Mouse (Mus musculus) regulatory T cell (primary cell): ENCODE results near the gene Akap13.
"Not testable (repeated sequence)": the region's sequence is repeated elsewhere in the genome, so short reads cannot be mapped to it uniquely, and the experiment has no call there.

Experiments used
- in situ Hi-C: fragments of 300-600 bp; cut with MboI, MseI; formaldehyde crosslinking; loops from one replicate; pipeline ENCODE4 v1.15.1; 2025; ENCODE audit warnings: high pct_unique_total_duplicates

Gene Akap13

DNA sequence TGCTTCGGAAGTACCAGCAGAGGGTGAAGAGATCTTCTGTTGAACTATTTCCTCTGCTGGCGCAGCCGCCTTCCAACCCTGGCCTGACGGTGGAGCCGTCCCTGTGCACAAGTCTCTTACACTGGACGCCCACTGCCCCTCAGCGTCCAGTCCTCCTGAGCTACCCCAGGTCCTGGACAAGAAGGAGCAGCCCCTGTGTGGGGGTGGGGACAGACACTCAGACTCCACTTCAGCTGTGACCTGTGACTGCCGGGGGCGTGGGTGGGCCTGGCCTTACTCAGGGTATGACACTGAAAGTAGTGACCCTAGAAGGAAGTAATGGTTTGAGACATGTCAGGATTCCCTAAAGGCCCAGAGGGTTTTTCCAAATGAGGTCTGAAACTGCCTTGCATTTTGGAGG lies 295.2 kb downstream of the Akap13 start:
- in situ Hi-C loops = no loop called here

DNA sequence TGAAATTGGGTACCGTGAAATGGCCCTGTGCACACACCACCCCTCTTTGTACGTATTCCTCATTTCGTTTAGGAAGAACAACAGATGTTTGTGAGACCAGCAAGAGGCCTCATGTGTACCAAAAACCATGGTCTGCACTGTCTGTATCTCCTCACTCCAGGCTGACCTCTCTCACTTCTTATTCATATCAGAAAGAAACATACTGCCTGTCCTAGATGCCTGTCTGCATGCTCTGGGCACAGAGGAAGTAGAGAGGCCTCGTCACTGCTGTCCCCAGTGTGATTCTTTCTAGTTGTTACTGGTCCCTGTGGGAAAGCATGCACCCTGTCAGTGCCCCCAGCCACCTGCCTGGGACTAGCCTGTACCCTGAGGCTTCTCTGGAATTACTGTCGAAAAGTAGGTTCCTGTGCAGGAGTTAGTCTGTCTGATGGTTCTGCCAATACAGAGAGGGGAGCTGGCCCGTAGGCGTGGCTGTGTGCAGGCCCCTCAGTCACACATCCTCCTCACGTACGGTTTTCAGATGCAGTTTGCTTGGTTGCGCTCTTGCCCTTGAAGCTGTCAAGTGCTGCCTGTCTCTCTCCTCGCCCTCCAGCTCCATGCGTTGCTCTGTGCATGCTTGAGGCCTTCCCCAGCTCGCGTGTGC lies 295.9 kb downstream of the Akap13 start:
- in situ Hi-C loops = no loop called here

DNA sequence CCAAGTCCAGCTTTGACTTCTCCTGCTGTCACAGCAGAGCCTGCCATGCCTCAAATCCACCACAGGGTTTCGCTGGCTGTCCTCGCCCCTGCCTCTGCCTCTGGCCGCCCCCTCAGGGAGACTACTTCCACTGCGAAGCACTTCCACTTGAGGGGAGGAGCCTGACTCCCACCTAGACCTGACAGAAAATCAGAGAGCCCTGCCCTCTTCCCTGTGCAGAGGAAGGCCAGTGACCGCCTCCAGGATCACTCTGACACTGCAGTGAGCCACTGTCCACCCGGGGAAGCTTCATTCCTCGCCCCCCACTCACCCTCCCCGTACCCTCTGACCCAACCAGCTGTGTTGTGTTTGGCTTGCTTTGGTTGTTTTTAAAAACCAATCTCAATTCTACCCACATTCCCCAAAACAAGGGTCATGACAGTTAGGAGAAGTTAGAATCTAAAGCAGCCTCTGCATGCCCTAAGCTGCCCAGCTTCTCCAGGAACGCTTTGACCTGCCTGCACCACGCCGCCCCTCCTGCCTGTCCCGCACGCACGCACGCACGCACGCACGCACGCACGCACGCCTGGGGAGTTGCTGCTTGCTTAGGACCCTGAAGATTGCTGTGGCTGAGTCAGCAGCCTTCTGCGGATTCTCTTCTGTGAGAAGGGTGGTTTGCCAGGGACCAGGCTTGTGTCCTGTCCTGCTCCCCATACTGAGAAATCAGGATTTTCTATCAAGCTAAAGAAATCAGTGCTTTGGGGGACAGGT lies 297.3 kb downstream of the Akap13 start:
- in situ Hi-C loops = no loop called here

DNA sequence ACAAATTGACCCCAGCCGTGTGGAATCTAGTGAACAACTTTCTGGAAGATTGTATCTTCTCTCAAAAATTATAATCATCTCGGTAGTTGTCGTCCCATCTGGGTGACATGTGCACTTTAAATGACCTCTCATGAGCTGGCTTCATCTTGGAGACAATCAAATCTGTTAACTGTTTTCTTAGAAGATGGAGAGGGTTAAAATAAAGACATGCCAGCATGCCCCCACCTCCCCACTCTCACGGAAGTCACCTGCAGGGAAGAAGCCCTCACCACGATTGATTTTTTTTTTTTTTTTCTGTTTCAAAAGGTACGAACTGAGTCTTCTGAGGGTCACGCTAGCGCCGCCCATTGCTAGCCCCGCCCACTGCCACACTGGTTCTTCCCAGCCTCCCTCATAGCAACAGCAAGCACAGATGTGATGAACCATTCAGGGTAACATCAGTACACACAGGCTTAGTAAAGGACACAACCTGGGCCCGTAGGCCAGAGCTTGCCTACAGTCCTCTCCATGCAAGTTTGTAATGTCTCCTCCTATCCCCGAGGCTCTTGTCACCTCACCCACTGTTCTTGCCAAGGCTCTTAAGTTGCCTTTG lies 298.0 kb downstream of the Akap13 start:
- in situ Hi-C loops = no loop called here

- in situ Hi-C loops = no loop called here
These were observed 299.5 kb downstream of the Akap13 start for GRCm38 (mm10) chr7:75754587-75755499.

- in situ Hi-C loops = no loop called here
These were observed 300.6 kb downstream of the Akap13 start for GRCm38 (mm10) chr7:75755861-75756449.

- in situ Hi-C loops = no loop called here
These were observed 304.7 kb downstream of the Akap13 start for GRCm38 (mm10) chr7:75759992-75760514.

- in situ Hi-C loops = not testable (repeated sequence)
These were observed 305.5 kb downstream of the Akap13 start for GRCm38 (mm10) chr7:75760661-75761319.

DNA sequence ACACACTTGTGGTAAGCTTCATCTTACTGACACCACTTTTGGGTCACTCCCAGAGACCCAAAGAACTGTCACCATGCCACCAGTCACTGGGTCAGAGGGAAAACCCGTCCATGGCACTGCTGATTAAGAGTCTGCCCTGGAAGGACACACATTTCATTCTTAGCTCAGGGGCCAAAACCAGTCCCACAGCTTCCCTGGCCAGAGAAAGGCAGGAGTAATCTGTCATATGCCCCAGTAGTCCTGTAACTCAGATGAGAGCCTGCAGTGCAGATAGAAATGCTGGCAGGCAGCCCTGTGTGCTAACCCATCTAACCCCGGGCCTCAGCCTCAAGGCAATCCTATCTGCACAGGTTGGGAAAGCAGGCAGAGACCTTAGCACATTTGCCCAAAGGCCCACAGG lies 306.9 kb downstream of the Akap13 start:
- in situ Hi-C loops = not testable (repeated sequence)

GRCm38 (mm10) chr7:75767080-75767769 lies 311.9 kb downstream of the Akap13 start:
- in situ Hi-C loops = loop anchor here (5.0 kb wide), 1 partner anchor 85 kb away; no protein-coding TSS in a partner anchor

DNA sequence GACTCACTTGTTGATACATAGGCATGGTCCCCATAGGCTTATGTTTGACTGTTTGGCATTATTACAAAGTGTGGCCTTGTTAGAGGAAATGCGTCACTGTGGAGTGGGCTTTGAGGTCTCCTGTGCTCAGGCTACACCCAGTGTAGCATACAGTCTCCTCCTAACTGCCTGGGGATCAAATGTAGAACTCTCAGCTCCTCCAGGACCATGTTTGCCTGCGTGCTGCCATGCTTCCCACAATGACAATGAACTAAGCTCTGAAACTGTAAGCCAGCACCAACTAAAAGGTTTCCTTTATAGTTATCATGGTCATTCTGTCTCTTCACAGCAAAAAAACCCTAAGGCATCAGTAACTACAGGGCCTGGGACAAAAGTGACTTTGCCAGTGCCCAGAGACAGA lies 312.8 kb downstream of the Akap13 start:
- in situ Hi-C loops = loop anchor here (5.0 kb wide), 1 partner anchor 84 kb away; no protein-coding TSS in a partner anchor

- in situ Hi-C loops = loop anchor here (5.0 to 10.0 kb wide), 2 partner anchors 82 to 195 kb away; no protein-coding TSS in a partner anchor
These were observed 314.6 kb downstream of the Akap13 start for GRCm38 (mm10) chr7:75769909-75770308.

GRCm38 (mm10) chr7:75774095-75775078 lies 319.1 kb downstream of the Akap13 start:
- in situ Hi-C loops = loop anchor here (10.0 kb wide), 1 partner anchor 200 kb away; no protein-coding TSS in a partner anchor

DNA sequence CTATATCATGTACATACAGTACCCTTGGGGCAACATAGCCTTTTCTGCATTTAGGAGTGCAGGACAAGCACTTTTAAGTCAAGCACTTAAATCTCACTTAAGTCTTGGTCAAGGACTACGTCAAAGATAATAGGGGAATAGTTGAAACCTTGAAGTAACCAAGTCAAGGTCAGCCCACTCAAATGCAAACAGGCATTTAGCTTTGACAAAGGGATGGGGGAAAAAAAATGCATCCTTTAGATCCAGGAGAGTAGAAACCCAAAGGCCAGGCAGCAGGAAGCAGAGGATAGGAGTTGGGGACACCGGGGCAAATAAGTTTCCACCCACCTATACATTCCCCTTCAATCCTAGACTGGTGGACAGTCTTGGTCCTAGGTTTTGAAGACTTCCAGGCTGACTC lies 322.7 kb downstream of the Akap13 start:
- in situ Hi-C loops = loop anchor here (10.0 kb wide), 1 partner anchor 203 kb away; no protein-coding TSS in a partner anchor

- in situ Hi-C loops = no loop called here
These were observed 325.5 kb downstream of the Akap13 start for GRCm38 (mm10) chr7:75780812-75781211.

DNA sequence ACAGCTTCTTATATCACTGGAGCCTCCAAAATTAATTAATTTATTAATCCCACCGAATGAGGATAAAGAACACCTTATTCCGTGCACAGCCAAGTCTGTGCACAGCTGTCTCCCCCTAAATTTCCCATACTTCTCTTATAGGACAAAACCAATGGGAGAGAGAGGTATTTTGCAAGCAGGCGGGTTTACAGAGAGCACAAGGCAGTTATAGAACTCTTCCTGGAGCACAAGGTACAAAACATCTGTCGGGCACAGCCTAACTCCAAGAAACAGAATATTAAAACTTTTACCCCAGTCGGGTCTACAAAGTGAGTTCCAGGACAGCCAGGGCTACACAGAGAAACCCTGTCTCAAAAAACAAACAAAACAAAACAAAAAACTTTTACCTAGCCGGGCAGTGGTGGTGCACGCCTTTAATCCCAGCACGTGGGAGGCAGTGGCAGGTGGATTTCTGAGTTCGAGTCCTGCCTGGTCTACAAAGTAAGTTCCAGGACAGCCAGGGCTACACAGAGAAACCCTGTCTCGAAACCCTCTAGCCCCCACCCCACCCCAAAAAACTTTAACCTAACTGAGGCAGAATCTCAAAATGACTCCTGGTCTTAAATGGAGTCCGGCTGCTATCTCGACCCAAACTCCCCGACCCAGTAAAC lies 326.1 kb downstream of the Akap13 start:
- in situ Hi-C loops = no loop called here

DNA sequence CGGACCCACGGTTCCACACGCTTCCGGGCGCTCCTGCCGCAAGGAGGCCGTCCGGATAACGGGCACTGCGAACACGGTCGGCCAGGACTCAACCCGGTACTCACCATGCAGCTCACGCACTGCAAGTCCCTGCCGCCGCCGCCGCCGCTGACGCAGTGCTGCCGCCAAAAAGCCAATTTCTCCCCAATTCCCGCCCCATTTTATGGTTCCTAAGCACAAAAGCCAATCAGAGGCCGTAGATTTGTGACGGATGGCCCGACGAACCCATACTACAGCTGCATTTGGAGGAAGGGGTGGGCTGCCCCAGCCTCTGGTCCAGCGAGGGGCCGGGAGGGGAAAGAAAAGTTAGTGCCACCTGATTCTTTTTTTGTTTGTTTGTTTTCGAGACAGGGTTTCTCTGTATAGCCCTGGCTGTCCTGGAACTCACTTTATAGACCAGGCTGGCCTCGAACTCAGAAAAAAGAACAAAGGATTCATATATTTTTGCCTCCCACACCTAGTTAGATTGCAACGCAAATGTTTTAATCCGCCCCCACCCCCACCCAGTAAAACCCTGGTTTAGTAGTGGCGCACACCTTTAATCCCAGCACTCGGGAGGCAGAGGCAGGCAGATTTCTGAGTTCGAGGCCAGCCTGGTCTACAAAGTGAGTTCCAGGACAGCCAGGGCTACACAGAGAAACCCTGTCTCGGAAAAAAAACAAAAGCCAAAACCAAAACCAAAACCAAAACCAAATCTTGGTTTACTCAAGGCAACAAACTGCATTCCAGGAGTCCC lies 326.8 kb downstream of the Akap13 start:
- in situ Hi-C loops = no loop called here
